Mouse (Mus musculus) ES-E14 (cell line): ENCODE measurements around the gene Cd9. TPM values are rescaled to one million over a fixed set of nuclear protein-coding genes. Genes with fewer than 3 reads are reported as not detected.

Experiments used
- DNase-seq: peaks from one replicate; pipeline ENCODE4 v3.0.0-alpha.2; 2013; ENCODE audit warnings: low read depth, low spot score
- H3K27ac ChIP-seq: 2 replicates; pipeline ENCODE4 v1.5.1; 2012; ENCODE audit warnings: low read depth, mild to moderate bottlenecking, low read length, moderate library complexity, mixed read lengths; ENCODE audit not compliant: poor library complexity, insufficient read depth, severe bottlenecking
- H3K36me3 ChIP-seq: 2 replicates; pipeline ENCODE4 v1.6.1; 2012; ENCODE audit warnings: mild to moderate bottlenecking, low read length, moderate library complexity, mixed read lengths; ENCODE audit not compliant: control insufficient read depth, poor library complexity, insufficient read depth, severe bottlenecking
- H3K4me1 ChIP-seq, 2 experiments: fragments of 150-350 bp in 1 of 2; sonication (generic) in 1 of 2; 2 replicates each; pipeline ENCODE4 v1.6.1; 2012; ENCODE audit warnings: low read length in 2 of 2, mild to moderate bottlenecking in 1 of 2, mixed read lengths in 1 of 2; ENCODE audit not compliant: control insufficient read depth in 2 of 2, insufficient read depth in 2 of 2, poor library complexity in 1 of 2
- H3K4me3 ChIP-seq, 2 experiments: fragments of 150-350 bp in 1 of 2; sonication (generic) in 1 of 2; 2 replicates each; pipeline ENCODE4 v1.5.1; 2012; ENCODE audit warnings: low read length in 2 of 2, low read depth in 1 of 2, mild to moderate bottlenecking in 1 of 2, mixed read lengths in 1 of 2; ENCODE audit not compliant: insufficient read depth in 1 of 2, poor library complexity in 1 of 2, severe bottlenecking in 1 of 2
- H3K9ac ChIP-seq: 2 replicates; pipeline ENCODE4 v1.6.1; 2012; ENCODE audit warnings: low read depth, mild to moderate bottlenecking, low read length, mixed read lengths; ENCODE audit not compliant: poor library complexity, insufficient read depth, severe bottlenecking
- H3K9me3 ChIP-seq: fragments of 150-350 bp; sonication (generic); 2 replicates; pipeline ENCODE4 v1.6.1; 2012; ENCODE audit warnings: low read depth, mild to moderate bottlenecking, low read length; ENCODE audit not compliant: control insufficient read depth, insufficient read depth
- CHD2 ChIP-seq: IDR thresholded peaks from 2 replicates; pipeline ENCODE4 v1.6.1; 2014; ENCODE audit warnings: mild to moderate bottlenecking, low read depth, low read length, inconsistent platforms
- HCFC1 ChIP-seq: IDR thresholded peaks from 2 replicates; pipeline ENCODE4 v1.6.1; 2012; ENCODE audit warnings: low read length, inconsistent platforms, borderline replicate concordance; ENCODE audit not compliant: insufficient read depth
- MAFK ChIP-seq: IDR thresholded peaks from 2 replicates; pipeline ENCODE4 v1.6.1; 2014; ENCODE audit warnings: mild to moderate bottlenecking, low read depth, low read length, inconsistent platforms; ENCODE audit not compliant: insufficient read depth
- ZC3H11A ChIP-seq: IDR thresholded peaks from 2 replicates; pipeline ENCODE4 v1.6.1; 2012; ENCODE audit warnings: low read depth, mild to moderate bottlenecking, inconsistent platforms, low read length, borderline replicate concordance
- ZNF384 ChIP-seq: IDR thresholded peaks from 2 replicates; pipeline ENCODE4 v1.6.1; 2012; ENCODE audit warnings: low read depth, low read length, inconsistent platforms
- in situ Hi-C, 2 experiments: fragments of 600-800 bp; cut with MboI; formaldehyde crosslinking; loops; one replicate each; pipeline ENCODE4 v1.15.1; 2025; ENCODE audit warnings: low sequenced_read_pairs in 2 of 2, inconsistent platforms in 1 of 2; ENCODE audit not compliant: unreplicated experiment in 2 of 2
- total RNA-seq: library from RNA; depleted of rRNA; stranded (reverse); fragments of 300-350 nt; gene quantifications from 2 replicates; pipeline ENCODE4 v1.2.3, GENCODE M21; 2012

The Cd9 gene
- total RNA-seq, 1 experiment = 228 TPM

GRCm38 (mm10) chr6:125539423-125539822 lies 44.8 kb upstream of the Cd9 start:
- TF ChIP-seq ZC3H11A (no peak), ZNF384 (no peak)
- DNase-seq = no peak
- H3K36me3 ChIP-seq = no peaks in the 10 kb centered on the region
- no peaks in the 10 kb centered on the region for H3K9me3 ChIP-seq
- peaks cover 0 to 12% of the 10 kb centered on the region in 2 experiments; a peak in 1 of 4 replicates for H3K4me1 ChIP-seq
- in situ Hi-C loops = no loop called here
- no peak overlapping the region for H3K27ac ChIP-seq
- H3K4me3 ChIP-seq = no peak overlapping the region
- no peak overlapping the region for H3K9ac ChIP-seq

- Histone ChIP-seq H3K9ac (no peak overlapping the region), H3K9me3 (no peaks in the 10 kb centered on the region), H3K4me1 (peaks cover 0 to 12% of the 10 kb centered on the region in 2 experiments; a peak in 1 of 4 replicates), H3K27ac (no peak overlapping the region), H3K4me3 (no peak overlapping the region), H3K36me3 (no peaks in the 10 kb centered on the region)
- TF ChIP-seq CHD2 = no peak
- TF ChIP-seq ZNF384 = no peak
- TF ChIP-seq MAFK = no peak
- TF ChIP-seq ZC3H11A = no peak
- no peak for TF ChIP-seq HCFC1
- no peak for DNase-seq
- in situ Hi-C loops = no loop called here
These were observed 43.9 kb upstream of the Cd9 start for GRCm38 (mm10) chr6:125538469-125538868.

GRCm38 (mm10) chr6:125534990-125535389 lies 40.4 kb upstream of the Cd9 start:
- H3K27ac ChIP-seq = no peak overlapping the region
- no peaks in the 10 kb centered on the region for H3K36me3 ChIP-seq
- TF ChIP-seq MAFK (no peak), ZC3H11A (no peak), HCFC1 (no peak), ZNF384 (no peak), CHD2 (no peak)
- in situ Hi-C loops = no loop called here
- no peak overlapping the region for H3K9ac ChIP-seq
- no peak for DNase-seq
- peaks cover 0 to 3% of the 10 kb centered on the region in 2 experiments; a peak in 1 of 4 replicates for H3K4me1 ChIP-seq
- H3K4me3 ChIP-seq = no peak overlapping the region
- no peaks in the 10 kb centered on the region for H3K9me3 ChIP-seq

- no peaks in the 10 kb centered on the region for H3K36me3 ChIP-seq
- DNase-seq = no peak
- TF ChIP-seq HCFC1 (no peak), CHD2 (no peak), MAFK (no peak), ZC3H11A (no peak), ZNF384 (no peak)
- H3K9me3 ChIP-seq = no peaks in the 10 kb centered on the region
- H3K4me1 ChIP-seq = peaks cover 0 to 9% of the 10 kb centered on the region in 2 experiments; a peak in 1 of 4 replicates
- H3K27ac ChIP-seq = no peak overlapping the region
- H3K9ac ChIP-seq = no peak overlapping the region
- in situ Hi-C loops = no loop called here
- no peak overlapping the region for H3K4me3 ChIP-seq
These were observed 38.6 kb upstream of the Cd9 start for GRCm38 (mm10) chr6:125533104-125533650.

- no peak overlapping the region for H3K9ac ChIP-seq
- no peak overlapping the region for H3K4me3 ChIP-seq
- DNase-seq = no peak
- in situ Hi-C loops = no loop called here
- no peaks in the 10 kb centered on the region for H3K9me3 ChIP-seq
- no peak overlapping the region for H3K27ac ChIP-seq
- H3K36me3 ChIP-seq = no peaks in the 10 kb centered on the region
- TF ChIP-seq CHD2 (no peak), ZNF384 (no peak), ZC3H11A (no peak), HCFC1 (no peak), MAFK (no peak)
- H3K4me1 ChIP-seq = peaks cover 7 to 17% of the 10 kb centered on the region in 2 experiments; a peak in 3 of 4 replicates
These were observed 34.9 kb upstream of the Cd9 start for GRCm38 (mm10) chr6:125529479-125529878.
